Mouse (Mus musculus) embryonic stem cell, embryonic (primary cell): ENCODE results near the gene Cped1.

Experiments
- CTCF ChIA-PET, 4 experiments: fragments of 300-600 bp in 2 of 4; fragments of 350-600 bp in 2 of 4; sonication (Branson Sonifier 250); formaldehyde crosslinking; loops; one replicate each; lab custom pipeline; 2022; ENCODE audit warnings: inconsistent platforms in 2 of 4; lab: Charles Lee
- POLR2A ChIA-PET, 4 experiments: fragments of 300-600 bp in 2 of 4; fragments of 350-600 bp in 2 of 4; sonication (Branson Sonifier 250); formaldehyde crosslinking; loops; one replicate each; lab custom pipeline; 2022; ENCODE audit warnings: antibody characterized with exemption in 4 of 4, inconsistent platforms in 1 of 4; lab: Charles Lee

Gene Cped1

GRCm38 (mm10) chr6:21985732-21986540, at the start of gene Cped1:
Gene Cped1, plus strand, starts transcription at chr6:21985916.
- CTCF ChIA-PET: interaction anchor here (0.6 to 2.1 kb wide), 17 partner anchors 11 to 287 kb away, joined by 3 to 12 read pairs (median 4); no protein-coding TSS in a partner anchor

GRCm38 (mm10) chr6:21937981-21938635, 47.6 kb upstream of the Cped1 start:
- POLR2A ChIA-PET: interaction anchor here in 1 of 4 experiments (1.4 kb wide), 1 partner anchor 12 kb away, joined by 3 read pairs; the partner anchor contains the start of gene Ing3

More at GRCm38 (mm10) chr6:21985732-21986540, at the start of gene Cped1:
- POLR2A ChIA-PET: interaction anchor here in 1 of 4 experiments (0.7 to 1.2 kb wide), 3 partner anchors 33 to 90 kb away, joined by 3 to 4 read pairs (median 3); no protein-coding TSS in a partner anchor

GRCm38 (mm10) chr6:21949226-21949731, 36.4 kb upstream of the Cped1 start, which contains the start of gene Ing3:
Gene Ing3, plus strand, starts transcription at chr6:21949571.
- ChIA-PET POLR2A (interaction anchor here in 2 of 4 experiments (0.8 to 2.4 kb wide), 5 partner anchors 10 to 153 kb away, joined by 3 to 13 read pairs (median 3); no protein-coding TSS in a partner anchor), CTCF (no interaction called here)

More at GRCm38 (mm10) chr6:21937981-21938635, 47.6 kb upstream of the Cped1 start:
- CTCF ChIA-PET: no interaction called here

- POLR2A ChIA-PET: interaction anchor here in 3 of 4 experiments (0.5 to 2.4 kb wide), 7 partner anchors 9 to 153 kb away, joined by 3 to 13 read pairs (median 3); no protein-coding TSS in a partner anchor
- CTCF ChIA-PET: no interaction called here
These were observed 35.8 kb upstream of the Cped1 start for GRCm38 (mm10) chr6:21949771-21950448.

- CTCF ChIA-PET: no interaction called here
These were observed 35.0 kb upstream of the Cped1 start for GRCm38 (mm10) chr6:21950676-21951075.

GRCm38 (mm10) chr6:21955468-21955867, 30.2 kb upstream of the Cped1 start:
- POLR2A ChIA-PET: no interaction called here
- CTCF ChIA-PET: no interaction called here

More at GRCm38 (mm10) chr6:21950676-21951075, 35.0 kb upstream of the Cped1 start:
- POLR2A ChIA-PET: interaction anchor here in 3 of 4 experiments (0.7 to 2.4 kb wide), 4 partner anchors 8 to 1182 kb away, joined by 3 to 13 read pairs (median 6); no protein-coding TSS in a partner anchor

GRCm38 (mm10) chr6:21958922-21959321, 26.8 kb upstream of the Cped1 start:
- ChIA-PET CTCF (interaction anchor here in 1 of 4 experiments (1.0 kb wide), 1 partner anchor 26 kb away, joined by 6 read pairs; no protein-coding TSS in a partner anchor), POLR2A (interaction anchor here in 2 of 4 experiments (0.7 to 3.2 kb wide), 3 partner anchors 8 to 11 kb away, joined by 3 to 13 read pairs (median 6); partner anchors contain the start of gene Ing3 (in 2 of the 2))

GRCm38 (mm10) chr6:21959909-21960308, 25.8 kb upstream of the Cped1 start:
- POLR2A ChIA-PET: interaction anchor here in 2 of 4 experiments (1.6 to 3.2 kb wide), 2 partner anchors 9 to 10 kb away, joined by 6 to 13 read pairs; partner anchors contain the start of gene Ing3 (in 2 of the 2)
- CTCF ChIA-PET: no interaction called here

- ChIA-PET POLR2A (interaction anchor here in 1 of 4 experiments (0.7 kb wide), 1 partner anchor 64 kb away, joined by 4 read pairs; no protein-coding TSS in a partner anchor), CTCF (interaction anchor here in 2 of 4 experiments (0.6 to 0.7 kb wide), 3 partner anchors 62 to 187 kb away, joined by 3 to 6 read pairs (median 5); no protein-coding TSS in a partner anchor)
These were observed 8.2 kb upstream of the Cped1 start for GRCm38 (mm10) chr6:21977532-21977931.

GRCm38 (mm10) chr6:21981114-21981513, 4.6 kb upstream of the Cped1 start:
- CTCF ChIA-PET: interaction anchor here in 1 of 4 experiments (1.0 kb wide), 1 partner anchor 107 kb away, joined by 3 read pairs; no protein-coding TSS in a partner anchor
- POLR2A ChIA-PET: no interaction called here

- POLR2A ChIA-PET: interaction anchor here in 1 of 4 experiments (0.7 to 1.2 kb wide), 4 partner anchors 11 to 90 kb away, joined by 3 to 4 read pairs (median 3); no protein-coding TSS in a partner anchor
- CTCF ChIA-PET: interaction anchor here (0.5 to 2.1 kb wide), 29 partner anchors 10 to 1536 kb away, joined by 3 to 12 read pairs (median 3); no protein-coding TSS in a partner anchor
These were observed 555 bp upstream of the Cped1 start for GRCm38 (mm10) chr6:21984990-21985731.

GRCm38 (mm10) chr6:21986660-21987331, 1.1 kb downstream of the Cped1 start:
- POLR2A ChIA-PET: no interaction called here
- CTCF ChIA-PET: interaction anchor here in 1 of 4 experiments (1.5 to 1.7 kb wide), 3 partner anchors 10 to 111 kb away, joined by 4 to 5 read pairs (median 4); no protein-coding TSS in a partner anchor

GRCm38 (mm10) chr6:21987554-21987953, 1.8 kb downstream of the Cped1 start:
- POLR2A ChIA-PET: interaction anchor here in 2 of 4 experiments (0.6 to 0.7 kb wide), 3 partner anchors 18 to 431 kb away, joined by 4 to 8 read pairs (median 6); no protein-coding TSS in a partner anchor
- CTCF ChIA-PET: no interaction called here

GRCm38 (mm10) chr6:21988296-21988695, 2.6 kb downstream of the Cped1 start:
- POLR2A ChIA-PET: interaction anchor here in 1 of 4 experiments (1.1 kb wide), 1 partner anchor 24 kb away, joined by 3 read pairs; no protein-coding TSS in a partner anchor
- CTCF ChIA-PET: no interaction called here

- CTCF ChIA-PET: no interaction called here
These were observed 3.4 kb downstream of the Cped1 start for GRCm38 (mm10) chr6:21989081-21989480.

More at GRCm38 (mm10) chr6:21989081-21989480, 3.4 kb downstream of the Cped1 start:
- POLR2A ChIA-PET: interaction anchor here in 2 of 4 experiments (0.6 to 1.1 kb wide), 2 partner anchors 25 to 1549 kb away, joined by 3 to 6 read pairs; no protein-coding TSS in a partner anchor
